Mouse (Mus musculus): ENCODE measurements at regions not wholly inside any gene's neighbourhood (a gene's known extent, or its start where the extent isn't known, plus 50 kb on each side); places are given as distances from the start of the nearest gene placed in this dataset.
A peak's percentile ranks its signal among the peaks of the same experiment; 100 is the strongest.
"Not testable (repeated sequence)": the region's sequence is repeated elsewhere in the genome, so short reads cannot be mapped to it uniquely, and the experiment has no call there.

DNA sequence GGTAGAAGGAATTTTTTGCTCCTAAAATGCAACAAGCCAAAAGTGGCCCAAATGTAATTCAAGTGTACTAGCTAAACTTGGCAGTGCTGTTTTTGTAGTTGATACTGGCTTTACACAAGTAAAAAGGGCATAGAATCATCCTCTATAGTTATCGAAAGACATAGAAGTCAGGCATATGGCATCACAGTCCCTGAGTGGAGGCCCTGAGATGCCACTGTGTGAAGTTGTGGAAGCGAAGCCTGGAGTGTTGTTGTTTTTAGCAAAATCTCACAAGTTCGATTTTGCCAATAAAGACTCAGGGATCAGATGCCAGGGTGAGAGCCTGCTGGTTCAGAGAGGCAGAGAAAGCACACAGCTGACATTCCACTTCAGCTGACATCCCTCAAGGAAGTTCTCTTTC lies 121.6 kb upstream of the C9orf72 start:
- no peak for DNase-seq (ENCODE audit: low spot score in 2 of 2)

DNA sequence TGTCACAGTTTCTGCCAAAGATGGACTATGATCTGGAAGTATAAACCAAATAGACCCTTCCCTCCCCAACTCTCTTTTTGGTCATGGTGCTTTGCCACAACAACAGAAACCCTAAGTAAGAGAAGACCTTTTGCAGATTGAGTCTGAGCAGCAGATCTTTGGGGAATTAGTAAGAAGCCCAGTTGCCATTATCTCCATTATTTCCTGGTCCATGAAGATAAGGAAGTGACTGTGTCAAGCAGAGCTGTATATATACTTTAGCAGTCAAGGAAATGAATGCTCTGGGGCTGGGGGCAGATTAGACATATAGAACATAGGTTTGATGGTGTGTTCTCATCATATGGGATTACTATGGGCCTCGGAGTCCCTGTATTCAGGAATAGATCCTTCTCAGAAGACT lies 117.8 kb upstream of the C9orf72 start:
- DNase-seq (ENCODE audit: low spot score in 2 of 2), result no peak

GRCm38 (mm10) chr4:35331161-35331560 lies 105.2 kb upstream of the C9orf72 start:
- no peak for DNase-seq (ENCODE audit: low spot score in 2 of 2)

GRCm38 (mm10) chr4:35325300-35325699 lies 99.3 kb upstream of the C9orf72 start:
- DNase-seq (ENCODE audit: low spot score in 2 of 2), result no peak

DNA sequence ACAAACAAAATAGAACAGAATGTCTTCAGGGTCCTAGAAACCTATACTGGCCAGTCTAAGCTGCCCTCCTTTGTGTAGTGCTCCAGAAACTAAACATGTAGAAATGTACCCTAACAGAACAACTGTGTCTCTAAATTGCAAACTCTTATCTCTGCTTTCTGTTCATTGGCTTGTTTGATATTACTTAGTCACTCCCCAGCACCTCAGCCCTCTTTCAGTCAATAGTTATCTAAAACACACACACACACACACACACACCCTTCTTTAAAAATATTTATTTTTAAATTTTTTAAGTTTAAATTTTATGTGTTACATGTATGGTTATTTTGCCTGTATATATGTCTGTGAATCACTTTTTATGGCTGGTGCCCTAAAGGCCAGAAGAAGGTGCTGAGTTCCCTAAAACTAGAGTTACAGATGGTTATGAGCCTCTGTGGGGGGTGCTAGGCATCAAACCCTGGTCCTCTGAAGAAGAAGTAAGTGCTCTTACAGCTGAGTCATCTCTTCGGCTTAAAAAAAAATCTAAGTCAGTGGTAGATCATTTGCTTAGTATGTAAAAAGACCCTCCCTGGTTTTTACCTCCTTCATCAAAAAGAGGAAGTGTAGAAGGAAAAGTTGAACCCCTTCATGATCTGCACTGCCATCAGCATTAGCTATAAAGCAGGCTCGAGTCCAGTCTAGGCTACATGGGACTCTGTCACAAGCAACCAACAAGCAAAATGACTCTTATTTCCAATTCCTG lies 96.6 kb upstream of the C9orf72 start:
- DNase-seq (ENCODE audit: low spot score in 2 of 2), result no peak

DNA sequence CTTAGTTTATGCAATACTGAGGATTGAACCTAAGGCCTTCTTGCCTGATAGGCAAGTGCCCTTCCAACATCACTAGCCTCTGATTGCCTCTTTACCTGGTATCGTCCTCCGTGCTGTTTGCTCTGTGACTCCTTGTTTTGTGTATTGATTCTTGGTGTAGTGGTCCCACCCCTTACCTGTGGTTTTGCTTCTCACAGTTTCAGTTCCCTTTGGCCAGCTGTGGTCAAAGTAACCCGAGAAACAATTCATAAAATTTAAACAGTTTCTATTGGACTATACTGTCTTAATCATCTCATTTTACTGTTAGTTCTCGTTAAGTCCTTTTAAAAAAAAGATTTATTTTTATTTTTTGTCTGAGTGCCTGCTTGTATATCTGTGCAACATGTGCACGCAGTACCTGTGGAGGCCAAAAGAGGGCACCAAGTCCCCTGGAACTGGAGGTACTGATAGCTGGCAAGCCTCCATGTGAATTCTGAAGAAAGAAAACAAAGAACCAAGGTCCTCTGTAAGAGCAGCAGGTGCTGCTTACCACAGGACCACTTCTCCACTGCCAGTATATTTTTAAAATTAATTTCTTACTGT lies 84.5 kb upstream of the C9orf72 start:
- DNase-seq (ENCODE audit: low spot score in 2 of 2), result peak; percentile 7 to 18

- no peak for DNase-seq (ENCODE audit: low spot score in 2 of 2)
These were observed 82.2 kb upstream of the C9orf72 start for GRCm38 (mm10) chr4:35308221-35308620.

GRCm38 (mm10) chr4:35305210-35305609 lies 79.2 kb upstream of the C9orf72 start:
- no peak for DNase-seq (ENCODE audit: low spot score in 2 of 2)

DNA sequence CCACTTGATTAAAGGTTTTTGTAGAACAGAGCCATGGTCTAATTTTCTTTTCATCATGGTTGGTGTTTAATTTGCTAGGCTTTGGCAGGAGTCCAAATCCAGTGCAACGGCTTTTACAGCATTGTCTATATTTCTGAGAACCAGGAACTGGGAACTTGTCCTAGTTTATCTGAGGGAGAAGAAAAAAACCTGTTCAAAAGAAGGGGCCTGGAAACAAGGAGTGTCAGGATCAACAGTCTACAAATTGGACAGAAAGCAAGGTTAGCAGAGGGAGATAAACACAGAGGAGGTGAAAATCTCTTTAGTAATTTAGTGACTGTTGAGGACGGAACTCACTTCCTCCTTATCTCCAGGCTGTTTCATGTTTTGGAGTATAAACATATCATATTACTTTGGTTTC lies 74.9 kb upstream of the C9orf72 start:
- no peak for DNase-seq (ENCODE audit: low spot score in 2 of 2)

- not testable (repeated sequence) for DNase-seq (ENCODE audit: low spot score in 2 of 2)
These were observed 74.4 kb upstream of the C9orf72 start for GRCm38 (mm10) chr4:35300374-35300773.

DNA sequence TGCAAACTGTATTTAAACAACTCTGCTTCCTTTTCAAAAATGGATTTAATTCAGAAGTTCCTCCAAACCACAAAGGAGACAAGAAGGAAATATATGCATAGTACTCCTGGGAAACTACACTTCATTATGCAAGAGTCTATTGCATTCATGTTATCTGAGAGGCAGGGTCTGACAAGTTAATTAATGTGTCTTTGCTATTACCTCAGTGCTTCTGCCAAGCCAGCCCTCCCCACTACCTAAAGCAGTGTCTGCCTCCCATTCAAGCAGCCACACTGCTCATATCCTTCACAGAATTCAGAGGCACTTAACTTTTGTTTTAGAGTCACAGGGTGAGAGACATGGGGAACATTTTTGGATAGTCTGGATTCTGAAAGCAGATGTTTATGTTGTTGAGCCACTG lies 58.6 kb upstream of the C9orf72 start:
- no peak for DNase-seq (ENCODE audit: low spot score in 2 of 2)

Data from thymus, postnatal 10 days (tissue).